Mouse (Mus musculus): Measurements from ENCODE around the gene Kxd1.

DNA sequence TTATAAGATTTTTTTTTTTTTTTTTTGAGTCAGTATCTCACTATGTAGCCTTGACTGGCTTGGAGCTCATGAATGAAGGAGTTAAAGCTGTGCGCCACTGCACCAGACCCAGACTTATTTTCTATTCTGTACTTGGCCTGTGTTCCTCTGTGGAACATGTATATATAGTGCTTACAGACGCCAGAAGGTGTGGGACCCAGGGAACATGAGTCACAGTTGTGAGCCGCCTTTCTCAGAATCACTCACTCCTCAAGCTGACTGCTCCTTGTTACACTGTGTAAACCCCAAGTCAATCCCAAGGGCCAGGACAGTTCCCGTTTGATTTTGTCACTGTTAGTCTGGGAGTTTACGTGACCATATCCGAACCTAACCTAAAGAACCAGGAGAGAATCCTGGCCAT is 8.7 kb downstream of the Kxd1 start:
- no peak for TF ChIP-seq CTCF (IDR thresholded peaks at IDR 0.05; ENCODE audit: low read depth, low read length)
- TF ChIP-seq POLR2A (IDR thresholded peaks at IDR 0.05; ENCODE audit: extremely low read depth, insufficient read depth, low read length) = no peak
